Mouse (Mus musculus) forebrain, embryonic 14.5 days (tissue): Measurements from ENCODE around the gene Gm7247. TPM values are rescaled to one million over a fixed set of nuclear protein-coding genes. Genes with fewer than 3 reads are reported as not detected.
"Not testable (repeated sequence)": the region's sequence is repeated elsewhere in the genome, so short reads cannot be mapped to it uniquely, and the experiment has no call there.

Source experiments
- ATAC-seq: fragments of 200-750 bp; cut with Nextera tagmentation; 2 replicates; pipeline ENCODE4 v1.8.0; 2017; ENCODE audit warnings: mild to moderate bottlenecking, moderate library complexity
- DNase-seq: peaks from one replicate; pipeline ENCODE4 v3.0.0-alpha.2; 2015; ENCODE audit warnings: low spot score
- H3K27ac ChIP-seq: fragments of 300-500 bp; sonication (generic); 2 replicates; pipeline ENCODE4 v1.5.1; 2014; ENCODE audit warnings: low read depth, mild to moderate bottlenecking, control low read depth, low read length, moderate library complexity
- H3K27me3 ChIP-seq: fragments of 300-500 bp; sonication (generic); replicated peaks from 2 replicates; pipeline ENCODE4 v1.6.1; 2014; ENCODE audit warnings: low read length, control low read depth, mixed read lengths; ENCODE audit not compliant: control insufficient read depth, insufficient read depth
- H3K36me3 ChIP-seq: fragments of 300-500 bp; sonication (generic); 2 replicates; pipeline ENCODE4 v1.6.1; 2014; ENCODE audit warnings: low read length, control low read depth; ENCODE audit not compliant: control insufficient read depth, insufficient read depth
- H3K4me1 ChIP-seq: fragments of 300-500 bp; sonication (generic); 2 replicates; pipeline ENCODE4 v1.6.1; 2014; ENCODE audit warnings: antibody characterized with exemption, low read length, control low read depth; ENCODE audit not compliant: control insufficient read depth, insufficient read depth
- H3K4me2 ChIP-seq: fragments of 300-500 bp; sonication (generic); 2 replicates; pipeline ENCODE4 v1.6.1; 2014; ENCODE audit warnings: mild to moderate bottlenecking, control low read depth, low read length
- H3K4me3 ChIP-seq: fragments of 300-500 bp; sonication (generic); 2 replicates; pipeline ENCODE4 v1.5.1; 2014; ENCODE audit warnings: low read depth, low read length, control low read depth
- H3K9ac ChIP-seq: fragments of 300-500 bp; sonication (generic); 2 replicates; pipeline ENCODE4 v1.6.1; 2014; ENCODE audit warnings: mild to moderate bottlenecking, low read length, control low read depth, moderate library complexity
- H3K9me3 ChIP-seq: fragments of 300-500 bp; sonication (generic); replicated peaks from 2 replicates; pipeline ENCODE4 v1.6.1; 2016; ENCODE audit warnings: low read length, control low read depth, mixed read lengths; ENCODE audit not compliant: control insufficient read depth
- WGBS: fragments of 180-500 bp; shearing (Covaris S2); extraction: QIAGEN DNeasy Blood & Tissue Kit; methylation state at CpG from one replicate; pipeline ENCODE4 v1.1.7; 2014; 5-methylcytosine and 5-hydroxymethylcytosine counted together
- polyA plus RNA-seq: library from polyadenylated mRNA; unstranded; fragments of >200 nt; fragmentation: Nextera tagmentation; extraction: Ambion mirVana; gene quantifications from 2 replicates; pipeline ENCODE4 v1.2.1, GENCODE M21; 2014

The Gm7247 gene
- polyA plus RNA-seq, 1 experiment from 2014 or later = not detected

DNA sequence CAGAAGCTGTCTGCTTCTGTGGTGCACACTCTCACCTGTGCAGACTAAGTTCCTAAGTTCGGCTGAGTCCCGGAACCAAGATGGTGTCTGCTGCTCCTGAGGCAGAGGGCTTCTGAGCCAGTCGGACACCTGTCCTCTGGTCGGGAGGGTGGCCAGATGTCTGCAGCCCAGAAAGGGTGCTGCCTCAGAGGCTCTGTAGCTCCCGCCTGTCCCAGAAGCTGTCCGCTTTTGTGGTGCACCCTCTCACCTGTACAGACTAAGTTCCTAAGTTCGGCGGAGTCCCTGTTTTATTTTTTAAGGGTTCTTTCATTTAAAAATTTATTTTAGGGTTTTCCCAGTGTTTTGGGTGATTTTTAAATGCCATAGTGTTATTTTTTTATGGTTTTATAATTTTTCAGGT, 145.9 kb downstream of the Gm7247 start:
- H3K4me1 ChIP-seq = no peaks in the 10 kb centered on the region
- no peak for ATAC-seq
- H3K4me3 ChIP-seq = no peak overlapping the region
- no peaks in the 10 kb centered on the region for H3K36me3 ChIP-seq
- no peaks in the 10 kb centered on the region for H3K27me3 ChIP-seq
- no peaks in the 10 kb centered on the region for H3K9me3 ChIP-seq
- 97% methylated on average over 8 of the region's 8 CpGs for WGBS
- no peak for DNase-seq
- no peak overlapping the region for H3K4me2 ChIP-seq
- no peak overlapping the region for H3K9ac ChIP-seq
- H3K27ac ChIP-seq = no peak overlapping the region

DNA sequence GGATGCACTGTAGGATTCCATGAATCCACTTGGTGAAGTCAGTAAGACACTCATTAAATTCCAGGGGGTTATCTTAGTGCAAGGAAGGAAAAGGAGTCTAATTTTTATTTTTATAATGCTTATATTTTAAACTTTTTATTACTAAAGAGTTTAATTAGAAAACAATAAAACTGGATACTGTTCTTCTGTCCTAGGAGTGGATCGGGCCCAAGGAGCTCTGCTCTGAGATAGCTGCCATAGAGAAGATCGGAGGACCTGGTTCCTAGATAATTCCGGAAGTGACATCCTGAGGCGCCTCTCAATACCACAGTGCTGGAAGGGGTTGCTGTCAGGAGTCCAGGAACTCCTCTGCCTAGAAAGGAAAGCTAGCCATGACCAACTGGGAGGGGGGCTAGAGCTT, 190.9 kb downstream of the Gm7247 start, which contains the start of gene Gm5622:
Gm5622 (plus strand) TSS at position 301 of the 400 bp plus-strand sequence.
- Histone ChIP-seq H3K9me3 (no peaks in the 10 kb centered on the region), H3K9ac (no peak within 1 kb of the TSS), H3K27ac (no peak within 1 kb of the TSS), H3K36me3 (no peaks in the 10 kb centered on the region), H3K4me3 (no peak within 1 kb of the TSS), H3K4me1 (no peaks in the 10 kb centered on the region), H3K4me2 (no peak within 1 kb of the TSS), H3K27me3 (no peaks in the 10 kb centered on the region)
- ATAC-seq = no peak
- 93% methylated on average over 4 of the region's 4 CpGs for WGBS
- no peak for DNase-seq

DNA sequence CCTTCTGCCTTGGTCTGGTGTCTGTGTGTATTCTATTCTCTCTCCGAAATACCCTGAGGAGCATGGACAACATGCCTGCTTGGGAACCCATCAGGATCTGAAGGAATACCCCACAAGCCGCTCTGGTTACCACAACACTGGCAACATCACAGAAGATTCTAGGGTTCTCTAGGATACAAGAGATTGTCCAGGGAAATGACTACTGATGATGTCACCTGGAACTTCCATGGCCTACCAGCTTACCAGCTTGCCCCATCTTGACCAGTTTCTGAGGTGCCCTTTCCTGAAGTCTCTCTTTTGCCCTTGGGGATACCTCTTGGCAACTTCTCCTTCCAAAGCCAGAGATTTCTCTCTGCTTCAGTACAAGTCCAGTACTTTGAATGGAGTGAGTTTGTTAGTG, 212.4 kb downstream of the Gm7247 start, which contains the start of gene Gm17175:
Gm17175 (minus strand) TSS at position 101 of the 400 bp plus-strand sequence.
- not testable (repeated sequence) for H3K27me3 ChIP-seq, H3K36me3 ChIP-seq, DNase-seq, H3K9ac ChIP-seq, H3K4me3 ChIP-seq, H3K4me2 ChIP-seq, H3K27ac ChIP-seq, H3K9me3 ChIP-seq, H3K4me1 ChIP-seq, ATAC-seq
- WGBS = 88% methylated on average over 2 of the region's 2 CpGs

GRCm38 (mm10) chr14:51592039-51592438, 230.5 kb downstream of the Gm7247 start, which contains the start of gene Gm17174:
TSS of gene Gm17174 (minus strand) at chr14:51592139.
- ATAC-seq, DNase-seq, H3K4me3 ChIP-seq, H3K27ac ChIP-seq, H3K9ac ChIP-seq, H3K4me2 ChIP-seq, H3K27me3 ChIP-seq, H3K9me3 ChIP-seq, H3K4me1 ChIP-seq, H3K36me3 ChIP-seq: not testable (repeated sequence)
- WGBS = 92% methylated on average over 4 of the region's 4 CpGs

DNA sequence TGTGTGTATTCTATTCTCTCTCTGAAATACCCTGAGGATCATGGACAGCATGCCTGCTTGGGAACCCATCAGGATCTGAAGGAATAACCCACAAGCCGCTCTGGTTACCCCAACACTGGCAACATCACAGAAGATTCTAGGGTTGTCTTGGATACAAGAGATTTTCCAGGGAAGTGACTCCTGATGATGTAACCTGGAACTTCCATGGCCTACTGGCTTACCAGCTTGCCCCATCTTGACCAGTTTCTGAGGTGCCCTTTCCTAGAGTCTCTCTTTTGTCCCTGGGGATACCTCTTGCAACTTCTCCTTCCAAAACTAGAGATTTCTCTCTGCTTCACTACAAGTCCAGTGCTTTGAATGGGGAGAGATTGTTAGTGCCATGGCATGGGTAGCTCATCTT, 249.7 kb downstream of the Gm7247 start, which contains the start of gene Gm17078:
Gm17078 (minus strand) TSS at position 101 of the 400 bp plus-strand sequence.
- 82% methylated on average over 1 of the region's 1 CpGs for WGBS
- Histone ChIP-seq H3K9me3 (no peaks in the 10 kb centered on the region), H3K27me3 (no peaks in the 10 kb centered on the region), H3K4me1 (no peaks in the 10 kb centered on the region), H3K27ac (no peak within 1 kb of the TSS), H3K9ac (no peak within 1 kb of the TSS), H3K4me2 (no peak within 1 kb of the TSS), H3K4me3 (no peak within 1 kb of the TSS), H3K36me3 (no peaks in the 10 kb centered on the region)
- ATAC-seq = no peak
- DNase-seq = no peak

Other genes with a start within 250 kb of the Gm7247 start
- gene Eddm3b, start 247.3 kb upstream of the Gm7247 start, polyA plus RNA-seq = not detected in 2 replicates
- gene Rnase6, start 237.8 kb upstream of the Gm7247 start, polyA plus RNA-seq = 0.33 and 1.3 TPM in 2 replicates
- gene Rnase1, start 215.0 kb upstream of the Gm7247 start, polyA plus RNA-seq = 0.18 TPM in 1 of 2 replicates, not detected in the other
- gene Rnase2b, start 199.5 kb upstream of the Gm7247 start, polyA plus RNA-seq = not detected in 2 replicates
- not detected in 2 replicates for gene Ang2, start 162.6 kb upstream of the Gm7247 start, polyA plus RNA-seq
- not detected in 2 replicates for gene Ear14, start 158.4 kb upstream of the Gm7247 start, polyA plus RNA-seq
- gene Rnase2a, start 105.6 kb upstream of the Gm7247 start, polyA plus RNA-seq = not detected in 2 replicates
- not detected in 2 replicates for gene Vmn2r88, start 49.1 kb downstream of the Gm7247 start, polyA plus RNA-seq
- gene Vmn2r89, start 90.1 kb downstream of the Gm7247 start, polyA plus RNA-seq = not detected in 2 replicates
- gene Gm5622, start 191.0 kb downstream of the Gm7247 start, polyA plus RNA-seq = not detected in 2 replicates
- not detected in 2 replicates for gene Gm17175, start 212.3 kb downstream of the Gm7247 start, polyA plus RNA-seq
- not detected in 2 replicates for gene Gm17174, start 230.4 kb downstream of the Gm7247 start, polyA plus RNA-seq
- gene Gm17078, start 249.6 kb downstream of the Gm7247 start, polyA plus RNA-seq = not detected in 2 replicates